Mouse (Mus musculus): ENCODE data around the gene Foxe1.

Foxe1 gene

DNA sequence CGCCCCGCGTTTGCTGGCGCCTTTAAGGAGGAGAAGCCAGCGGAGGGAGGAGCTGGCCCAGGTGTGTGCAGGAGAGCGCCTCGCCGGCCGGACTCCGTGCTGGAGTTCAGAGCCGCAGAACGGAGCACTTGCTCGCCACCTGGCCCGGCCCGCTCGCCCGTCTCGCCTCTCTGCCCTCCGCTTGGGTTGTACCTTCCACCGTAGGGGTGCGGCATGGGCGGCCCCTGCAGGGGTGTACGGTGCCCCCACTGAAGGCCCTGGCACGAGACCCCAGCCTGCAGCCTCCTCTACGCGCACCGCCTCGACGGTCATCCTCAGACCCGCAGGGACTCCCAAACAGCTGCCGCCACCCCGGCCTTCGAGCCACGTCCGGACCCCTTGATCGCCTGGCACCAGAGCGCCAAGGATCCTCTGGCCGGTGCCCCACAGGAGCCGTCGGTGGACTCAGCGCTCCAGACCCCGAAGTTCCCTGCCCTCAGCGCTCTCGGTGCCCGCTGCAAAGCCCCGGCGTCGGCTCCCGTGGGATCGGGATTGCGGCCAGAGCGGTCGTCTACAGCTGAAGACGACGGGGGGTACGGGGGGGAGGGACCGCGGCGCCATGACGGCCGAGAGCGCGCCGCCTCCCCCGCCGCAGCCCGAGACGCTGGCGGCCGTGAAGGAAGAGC, at the start of gene Foxe1:
Foxe1 (plus strand) TSS at position 14 of the 665 bp plus-strand sequence.
- DNase-seq (ENCODE audit: low spot score) = no peak

DNA sequence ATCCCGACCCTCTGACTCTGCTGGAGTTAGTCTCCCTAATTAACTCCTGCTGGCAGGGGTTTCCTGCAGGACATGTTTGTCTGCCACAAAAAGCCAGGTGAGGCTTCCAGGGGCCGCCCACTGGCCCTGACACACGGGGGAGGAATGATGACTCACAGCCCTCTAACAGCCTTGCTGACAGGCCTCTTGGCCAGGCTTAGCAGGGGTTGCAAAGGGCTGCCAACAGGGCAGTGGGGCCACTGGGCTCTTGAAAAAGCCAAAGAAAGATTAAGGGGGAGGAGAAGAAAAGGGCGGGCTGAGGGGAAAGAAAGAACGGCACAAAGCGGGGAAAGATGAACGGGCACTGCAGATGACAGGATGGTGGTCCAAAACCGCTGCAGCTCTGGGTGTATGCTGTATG, 39.3 kb upstream of the Foxe1 start:
- no peak for DNase-seq (ENCODE audit: low spot score)

DNA sequence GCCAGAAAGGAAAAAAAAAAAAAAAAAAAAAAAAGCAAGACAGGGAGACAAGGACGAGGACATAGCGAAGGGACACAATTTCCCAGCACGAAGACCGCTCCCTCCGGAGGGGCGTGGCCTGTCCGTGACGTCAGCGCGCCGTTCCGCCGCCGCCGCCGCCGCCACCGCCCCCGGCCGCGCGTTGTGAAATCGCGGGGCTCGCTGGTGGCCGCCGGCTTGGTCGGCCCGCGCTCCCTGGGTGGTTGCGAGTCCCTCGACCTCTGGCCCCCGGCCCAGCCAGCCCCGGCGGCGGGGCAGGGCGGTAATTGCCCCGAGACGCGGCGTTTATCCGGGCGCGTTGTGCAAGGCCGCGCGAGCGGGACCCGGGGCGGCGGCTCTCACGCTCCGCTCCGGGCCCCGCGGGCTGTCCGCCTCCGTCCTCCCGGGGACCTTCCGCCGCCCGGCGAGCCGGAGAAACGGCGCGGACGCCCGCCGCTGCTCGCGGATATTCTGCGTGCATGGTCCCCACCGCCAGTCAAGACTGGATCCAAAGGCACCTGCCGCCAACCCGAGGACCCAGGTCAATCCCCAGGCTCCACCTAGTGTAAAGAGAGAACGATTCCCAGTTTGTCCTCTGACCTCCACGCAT, 38.5 kb upstream of the Foxe1 start:
- DNase-seq (ENCODE audit: low spot score) = peak; percentile 49

DNA sequence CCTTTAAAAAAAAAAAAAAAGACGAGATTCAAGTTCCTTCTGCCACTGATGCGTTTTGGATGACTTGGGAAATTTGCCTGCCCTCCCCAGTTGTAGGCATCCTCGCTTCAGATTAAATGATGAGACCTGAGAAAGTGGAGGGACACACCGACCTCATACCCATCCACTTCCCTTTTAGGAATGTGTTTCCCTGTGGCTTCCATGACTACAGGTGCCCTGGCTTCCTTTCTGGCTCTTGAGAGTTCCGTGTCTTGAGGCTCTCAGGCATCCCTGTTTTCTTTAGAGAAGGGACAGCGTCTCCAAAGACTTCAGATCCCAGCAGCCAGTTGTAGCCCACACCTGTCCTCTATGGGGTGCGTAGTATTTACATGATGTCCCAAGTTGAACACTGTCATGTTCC, 38.0 kb upstream of the Foxe1 start:
- DNase-seq (ENCODE audit: low spot score) = no peak

DNA sequence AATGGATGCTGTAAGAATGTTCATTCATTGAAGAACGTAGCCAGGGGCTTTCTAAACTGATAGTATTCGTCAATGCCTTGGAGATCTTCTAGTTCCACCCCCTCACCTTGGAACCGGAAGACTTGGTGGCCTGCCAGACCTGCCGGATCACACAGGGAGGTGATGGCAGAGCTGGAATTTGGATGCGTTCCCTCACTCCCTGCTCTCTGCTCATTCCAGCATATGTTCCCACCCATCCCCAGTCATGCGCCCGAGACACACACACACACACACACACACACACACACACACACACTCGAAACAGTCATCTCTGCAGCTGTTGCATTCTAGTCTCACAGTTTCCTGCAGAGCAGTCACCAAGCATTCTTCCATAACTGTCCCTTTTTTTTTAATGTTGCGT, 36.1 kb upstream of the Foxe1 start:
- DNase-seq (ENCODE audit: low spot score) = no peak

- no peak for DNase-seq (ENCODE audit: low spot score)
Observed at GRCm38 (mm10) chr4:46307869-46308268, 35.5 kb upstream of the Foxe1 start.

- DNase-seq (ENCODE audit: low spot score) = no peak
Observed at GRCm38 (mm10) chr4:46311631-46312030, 31.8 kb upstream of the Foxe1 start.

GRCm38 (mm10) chr4:46321730-46322389, 21.5 kb upstream of the Foxe1 start:
- no peak for DNase-seq (ENCODE audit: low spot score)

- no peak for DNase-seq (ENCODE audit: low spot score)
Observed at GRCm38 (mm10) chr4:46322715-46323114, 20.7 kb upstream of the Foxe1 start.

GRCm38 (mm10) chr4:46328906-46329305, 14.5 kb upstream of the Foxe1 start:
- DNase-seq (ENCODE audit: low spot score) = no peak

DNA sequence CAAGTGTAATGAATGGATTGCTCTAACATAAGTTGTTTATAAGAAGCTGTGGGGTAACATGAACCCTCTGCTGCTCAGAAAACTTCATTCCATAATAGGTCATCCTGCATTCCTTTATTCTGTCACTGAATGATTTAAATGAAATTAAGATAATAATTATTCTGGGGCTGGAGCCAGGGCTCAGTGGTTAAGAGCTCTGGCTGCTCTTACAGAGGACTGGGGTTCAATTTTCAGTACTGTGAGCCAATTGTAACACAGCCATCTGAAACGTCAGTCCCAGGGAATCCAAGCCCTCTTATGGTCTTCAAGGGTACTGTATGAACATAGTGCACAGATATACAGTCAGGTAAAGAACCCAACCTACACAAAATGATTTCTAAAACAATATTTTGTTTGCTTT, 7.6 kb upstream of the Foxe1 start:
- DNase-seq (ENCODE audit: low spot score) = no peak

DNA sequence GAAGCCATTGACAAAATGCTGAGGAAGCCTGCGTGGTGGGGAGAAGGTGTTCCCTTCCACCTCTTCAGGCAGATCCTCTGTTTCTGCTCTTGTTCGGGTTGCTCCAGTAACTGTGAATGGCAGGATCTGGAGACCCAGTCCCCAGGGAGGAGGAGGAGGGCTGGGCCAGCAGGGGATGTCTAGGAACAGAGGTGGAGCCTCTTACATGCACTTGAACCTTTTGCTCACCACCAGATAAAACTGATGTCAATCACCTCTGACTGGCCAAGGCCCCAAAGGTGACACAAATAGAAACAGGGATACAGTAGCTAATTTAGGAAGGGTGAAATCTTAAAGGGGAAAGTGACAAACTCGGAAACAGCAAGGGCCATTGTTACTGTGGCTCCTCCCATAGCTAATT, 5.4 kb upstream of the Foxe1 start:
- DNase-seq (ENCODE audit: low spot score) = no peak

- no peak for DNase-seq (ENCODE audit: low spot score)
Observed at GRCm38 (mm10) chr4:46339026-46339425, 4.4 kb upstream of the Foxe1 start.

- DNase-seq (ENCODE audit: low spot score) = no peak
Observed at GRCm38 (mm10) chr4:46339584-46339983, 3.8 kb upstream of the Foxe1 start.

- DNase-seq (ENCODE audit: low spot score) = no peak
Observed at GRCm38 (mm10) chr4:46341831-46342680, 1.4 kb upstream of the Foxe1 start.

GRCm38 (mm10) chr4:46342711-46343286, 610 bp upstream of the Foxe1 start:
- DNase-seq (ENCODE audit: low spot score) = no peak

- DNase-seq (ENCODE audit: low spot score) = peak; percentile 25
Observed at GRCm38 (mm10) chr4:46344288-46344687, 879 bp downstream of the Foxe1 start.

GRCm38 (mm10) chr4:46345056-46345772, 1.8 kb downstream of the Foxe1 start:
- no peak for DNase-seq (ENCODE audit: low spot score)

DNA sequence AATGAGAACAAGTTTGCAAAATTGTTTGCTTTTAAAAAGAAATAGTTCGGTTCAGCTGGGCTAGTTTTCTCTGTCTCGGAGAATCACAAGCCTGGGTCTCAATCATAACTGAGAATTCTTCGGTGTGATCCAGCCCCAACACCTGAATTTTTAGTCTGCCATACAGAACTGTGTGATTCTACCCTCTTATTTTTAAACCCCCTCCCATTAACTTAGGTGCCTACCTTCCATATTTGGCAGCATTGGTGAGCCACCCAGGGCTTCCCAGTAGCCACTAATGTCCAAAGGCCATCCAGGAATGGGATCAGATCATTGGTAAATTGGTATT, 2.3 kb downstream of the Foxe1 start:
- DNase-seq (ENCODE audit: low spot score) = no peak

GRCm38 (mm10) chr4:46346221-46346620, 2.8 kb downstream of the Foxe1 start:
- no peak for DNase-seq (ENCODE audit: low spot score)

DNA sequence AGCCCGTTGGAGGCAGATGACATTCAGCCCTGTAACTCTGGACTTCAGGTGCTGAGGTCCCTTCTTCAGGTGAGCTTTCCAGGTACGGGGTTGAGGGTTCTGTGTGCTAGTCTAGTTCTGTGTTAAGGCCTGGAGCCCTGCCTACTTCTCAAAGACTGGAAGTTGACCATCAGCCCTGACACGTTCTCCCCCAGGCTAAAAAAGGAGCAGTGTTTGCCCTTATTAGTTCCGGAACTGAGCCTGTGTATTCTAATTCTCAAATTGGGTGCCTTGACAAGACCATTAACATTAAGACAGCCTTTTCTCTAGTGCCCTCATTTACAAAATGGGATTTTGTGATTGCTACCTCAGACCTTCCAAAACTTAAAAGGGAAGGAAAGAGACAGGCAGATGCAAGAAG, 3.7 kb downstream of the Foxe1 start:
- no peak for DNase-seq (ENCODE audit: low spot score)

All from T-cell, adult 2 months (primary cell).